Mouse (Mus musculus): ENCODE results near the gene Gys1. TPM values are rescaled to one million over a fixed set of nuclear protein-coding genes. Genes with fewer than 3 reads are reported as not detected.

Gene Gys1
- total and polyA plus RNA-seq, 3 experiments, result 14.0 to 27.2 (median 23.9) TPM

- Histone ChIP-seq H3K27ac (ENCODE audit: insufficient read depth, low read depth) (no peak overlapping the region), H3K4me2 (ENCODE audit: insufficient read depth, low read depth, poor library complexity, severe bottlenecking) (no peak overlapping the region)
Observed at GRCm38 (mm10) chr7:45415636-45416035, 19.0 kb upstream of the Gys1 start.

GRCm38 (mm10) chr7:45417962-45418492, 16.6 kb upstream of the Gys1 start:
- Histone ChIP-seq H3K4me3 (replicated peaks in 1 of 3; ENCODE audit: low read depth in 2 of 3, low read length in 2 of 3, poor library complexity in 1 of 3) (no peak overlapping the region), H3K9ac (ENCODE audit: insufficient read depth, low read depth) (no peak overlapping the region), H3K9me3 (replicated peaks; ENCODE audit: low read length) (no peaks in the 10 kb centered on the region), H3K27ac (ENCODE audit: insufficient read depth, low read depth) (no peak overlapping the region), H3K36me3 (replicated peaks in 1 of 2; ENCODE audit: control insufficient read depth in 1 of 2, insufficient read depth in 1 of 2, low read length in 1 of 2) (peaks cover 29 to 43% of the 10 kb centered on the region in 2 experiments), H3K79me2 (replicated peaks; ENCODE audit: control insufficient read depth, extremely low read depth, insufficient read depth, poor library complexity, severe bottlenecking) (no peaks in the 10 kb centered on the region), H3K4me1 (ENCODE audit: control insufficient read depth in 1 of 2, insufficient read depth in 2 of 2) (peaks cover 7 to 21% of the 10 kb centered on the region in 2 experiments; a peak in 3 of 4 replicates), H3K27me3 (replicated peaks) (peaks cover 6% of the 10 kb centered on the region), H3K4me2 (ENCODE audit: insufficient read depth, low read depth, poor library complexity, severe bottlenecking) (no peak overlapping the region)
- in situ Hi-C loops (cut with MboI; ENCODE audit: low pct_ligation_motif_present, low pct_unique_long_range_greater_than_20kb, low sequenced_read_pairs) (no loop called here), dilution Hi-C loops (cut with MboI; ENCODE audit: extremely low pct_ligation_motif_present, extremely low pct_unique_long_range_greater_than_20kb, low sequenced_read_pairs) (no loop called here)
- DNase-seq (ENCODE audit: extremely low read depth), result no peak
- TF ChIP-seq RAD21 (IDR thresholded peaks at IDR 0.05; ENCODE audit: low read depth, low read length), result no peak
- no peak for TF ChIP-seq ZKSCAN1 (IDR thresholded peaks at IDR 0.05; ENCODE audit: borderline replicate concordance, low read depth, low read length)
- TF ChIP-seq MEF2A (IDR thresholded peaks at IDR 0.05; ENCODE audit: borderline replicate concordance, low read depth, low read length), result no peak
- TF ChIP-seq USF2 (conservative IDR thresholded peaks at IDR 0.05; ENCODE audit: low read depth, low read length), result no peak
- TF ChIP-seq POLR2AphosphoS2 (IDR thresholded peaks at IDR 0.05; ENCODE audit: low read depth, low read length), result no peak
- TF ChIP-seq JUND (conservative IDR thresholded peaks at IDR 0.05; ENCODE audit: low read depth, low read length), result no peak
- no peak for TF ChIP-seq BHLHE40 (IDR thresholded peaks at IDR 0.05; ENCODE audit: low read depth, low read length)
- no peak for TF ChIP-seq MYC (IDR thresholded peaks at IDR 0.05; ENCODE audit: low read depth, low read length)
- TF ChIP-seq TCF12 (IDR thresholded peaks at IDR 0.05; ENCODE audit: low read depth, low read length), result no peak
- TF ChIP-seq SIN3A (IDR thresholded peaks at IDR 0.05; ENCODE audit: low read length), result no peak
- TF ChIP-seq ETS1 (conservative IDR thresholded peaks at IDR 0.05; ENCODE audit: low read depth, low read length), result no peak
- TF ChIP-seq MAFK (IDR thresholded peaks at IDR 0.05; ENCODE audit: insufficient replicate concordance, low read length), result no peak
- no peak for TF ChIP-seq EP300 (IDR thresholded peaks at IDR 0.05; ENCODE audit: low read length)
- TF ChIP-seq NELFE (IDR thresholded peaks at IDR 0.05; ENCODE audit: low read depth, low read length), result no peak
- no peak for TF ChIP-seq KAT2A (IDR thresholded peaks at IDR 0.05; ENCODE audit: insufficient replicate concordance, low read length)
- TF ChIP-seq ZMIZ1 (IDR thresholded peaks at IDR 0.05; ENCODE audit: low read depth, low read length), result no peak
- TF ChIP-seq SMC3 (IDR thresholded peaks at IDR 0.05; ENCODE audit: low read depth, low read length), result no peak
- TF ChIP-seq POLR2A (IDR thresholded peaks at IDR 0.05; ENCODE audit: low read depth, low read length), result no peak
- TF ChIP-seq E2F4 (IDR thresholded peaks at IDR 0.05; ENCODE audit: insufficient replicate concordance, low read depth, low read length), result no peak

More at GRCm38 (mm10) chr7:45415636-45416035, 19.0 kb upstream of the Gys1 start:
- no peaks in the 10 kb centered on the region for H3K79me2 ChIP-seq (replicated peaks; ENCODE audit: control insufficient read depth, extremely low read depth, insufficient read depth, poor library complexity, severe bottlenecking)
- no peaks in the 10 kb centered on the region for H3K9me3 ChIP-seq (replicated peaks; ENCODE audit: low read length)
- H3K4me1 ChIP-seq (ENCODE audit: control insufficient read depth in 1 of 2, insufficient read depth in 2 of 2), result peaks cover 7 to 22% of the 10 kb centered on the region in 2 experiments; a peak in 3 of 4 replicates
- DNase-seq (ENCODE audit: extremely low read depth), result no peak
- H3K36me3 ChIP-seq (replicated peaks in 1 of 2; ENCODE audit: control insufficient read depth in 1 of 2, insufficient read depth in 1 of 2, low read length in 1 of 2), result peaks cover 6 to 19% of the 10 kb centered on the region in 2 experiments
- no peak overlapping the region for H3K9ac ChIP-seq (ENCODE audit: insufficient read depth, low read depth)
- H3K27me3 ChIP-seq (replicated peaks), result peaks cover 25% of the 10 kb centered on the region
- H3K4me3 ChIP-seq (replicated peaks in 1 of 3; ENCODE audit: low read depth in 2 of 3, low read length in 2 of 3, poor library complexity in 1 of 3), result no peak overlapping the region
- in situ Hi-C loops (cut with MboI; ENCODE audit: low pct_ligation_motif_present, low pct_unique_long_range_greater_than_20kb, low sequenced_read_pairs) (no loop called here), dilution Hi-C loops (cut with MboI; ENCODE audit: extremely low pct_ligation_motif_present, extremely low pct_unique_long_range_greater_than_20kb, low sequenced_read_pairs) (no loop called here)
- TF ChIP-seq IRF4 (IDR thresholded peaks at IDR 0.05; ENCODE audit: low read depth, low read length), result no peak
- no peak for TF ChIP-seq RCOR1 (conservative IDR thresholded peaks at IDR 0.05; ENCODE audit: low read depth, low read length)
- TF ChIP-seq MAX (IDR thresholded peaks at IDR 0.05; ENCODE audit: low read length), result no peak
- no peak for TF ChIP-seq RAD21 (IDR thresholded peaks at IDR 0.05; ENCODE audit: low read depth, low read length)
- no peak for TF ChIP-seq ZKSCAN1 (IDR thresholded peaks at IDR 0.05; ENCODE audit: borderline replicate concordance, low read depth, low read length)
- TF ChIP-seq CHD2 (IDR thresholded peaks at IDR 0.05; ENCODE audit: low read length), result no peak
- TF ChIP-seq ZC3H11A (IDR thresholded peaks at IDR 0.05; ENCODE audit: low read depth, low read length), result no peak
- no peak for TF ChIP-seq JUN (IDR thresholded peaks at IDR 0.05; ENCODE audit: insufficient read depth, low read depth, low read length)
- TF ChIP-seq POLR2AphosphoS2 (IDR thresholded peaks at IDR 0.05; ENCODE audit: low read depth, low read length), result no peak
- no peak for TF ChIP-seq E2F4 (IDR thresholded peaks at IDR 0.05; ENCODE audit: insufficient replicate concordance, low read depth, low read length)
- no peak for TF ChIP-seq ETS1 (conservative IDR thresholded peaks at IDR 0.05; ENCODE audit: low read depth, low read length)
- no peak for TF ChIP-seq USF1 (IDR thresholded peaks at IDR 0.05; ENCODE audit: low read depth, low read length)
- TF ChIP-seq TBP (conservative IDR thresholded peaks at IDR 0.05; ENCODE audit: low read depth, low read length), result no peak
- no peak for TF ChIP-seq NELFE (IDR thresholded peaks at IDR 0.05; ENCODE audit: low read depth, low read length)

Data from CH12.LX (cell line).